Mouse (Mus musculus) embryonic facial prominence, embryonic 10.5 days (tissue): ENCODE measurements around the gene Atp5g3. TPM values are rescaled to one million over a fixed set of nuclear protein-coding genes. Genes with fewer than 3 reads are reported as not detected.
"Not testable (repeated sequence)": the region's sequence is repeated elsewhere in the genome, so short reads cannot be mapped to it uniquely, and the experiment has no call there.

Experiments
- DNase-seq: peaks from one replicate; pipeline ENCODE4 v3.0.0-alpha.2; 2017; ENCODE audit warnings: low spot score
- H3K27ac ChIP-seq: fragments of 300-500 bp; sonication (generic); replicated peaks from 2 replicates; pipeline ENCODE4 v1.5.1; 2016; ENCODE audit warnings: mild to moderate bottlenecking
- H3K27me3 ChIP-seq: fragments of 300-500 bp; sonication (generic); replicated peaks from 2 replicates; pipeline ENCODE4 v1.6.1; 2016; ENCODE audit warnings: low read depth, mild to moderate bottlenecking; ENCODE audit not compliant: poor library complexity, severe bottlenecking
- H3K36me3 ChIP-seq: fragments of 300-500 bp; sonication (generic); replicated peaks from 2 replicates; pipeline ENCODE4 v1.6.1; 2016; ENCODE audit warnings: mild to moderate bottlenecking, moderate library complexity
- H3K4me1 ChIP-seq: fragments of 300-500 bp; sonication (generic); 2 replicates; pipeline ENCODE4 v1.6.1; 2016
- H3K4me3 ChIP-seq: fragments of 300-500 bp; sonication (generic); 2 replicates; pipeline ENCODE4 v1.5.1; 2016; ENCODE audit warnings: mild to moderate bottlenecking, moderate library complexity
- H3K9me3 ChIP-seq: fragments of 300-500 bp; sonication (generic); 2 replicates; pipeline ENCODE4 v1.6.1; 2016; ENCODE audit warnings: mild to moderate bottlenecking
- WGBS: fragments of 180-500 bp; shearing (Covaris S2); methylation state at CpG from one replicate; pipeline ENCODE4 v1.1.7; 2016; 5-methylcytosine and 5-hydroxymethylcytosine counted together
- polyA plus RNA-seq: library from polyadenylated mRNA; unstranded; fragments of >200 nt; fragmentation: Nextera tagmentation; extraction: Ambion mirVana; gene quantifications from 2 replicates; pipeline ENCODE4 v1.2.1, GENCODE M21; 2016

The Atp5g3 gene
- polyA plus RNA-seq, 1 experiment from 2014 or later: 858 TPM

- DNase-seq: peak; percentile 68
- Histone ChIP-seq H3K4me3 (no peak overlapping the region), H3K9me3 (no peaks in the 10 kb centered on the region), H3K27ac (no peak overlapping the region), H3K36me3 (no peaks in the 10 kb centered on the region), H3K4me1 (no peaks in the 10 kb centered on the region; the same call in 1 of the 2 replicates), H3K27me3 (no peaks in the 10 kb centered on the region; the same call in 1 of the 2 replicates)
- 24% methylated on average over 5 of the region's 5 CpGs for WGBS
Observed at GRCm38 (mm10) chr2:73925089-73925488, 14.0 kb upstream of the Atp5g3 start.

DNA sequence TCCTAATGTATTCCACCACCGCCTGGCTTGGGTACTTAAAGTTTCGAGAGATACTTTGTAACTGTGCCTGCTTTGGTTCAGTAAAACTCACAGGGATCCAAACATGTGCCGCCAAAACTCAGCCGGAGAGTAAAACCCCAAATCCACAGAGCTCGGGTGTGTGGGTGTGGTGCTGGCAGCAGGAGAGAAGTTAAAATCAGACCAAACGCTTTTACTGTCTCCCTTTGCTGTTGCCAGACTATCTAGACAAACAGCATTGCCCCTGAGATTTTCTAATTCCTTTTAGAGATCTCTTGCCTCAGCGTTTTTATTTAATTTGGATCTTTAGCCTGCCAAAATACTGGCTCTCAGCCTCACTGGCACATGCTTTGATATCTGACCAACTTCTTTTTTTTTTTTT, 8.5 kb upstream of the Atp5g3 start:
- H3K4me3 ChIP-seq: no peak overlapping the region
- no peak for DNase-seq
- no peaks in the 10 kb centered on the region for H3K9me3 ChIP-seq
- WGBS: 84% methylated on average over 7 of the region's 7 CpGs
- no peaks in the 10 kb centered on the region; the same call in 1 of the 2 replicates for H3K4me1 ChIP-seq
- no peak overlapping the region for H3K27ac ChIP-seq
- H3K36me3 ChIP-seq: no peaks in the 10 kb centered on the region
- no peaks in the 10 kb centered on the region; the same call in 1 of the 2 replicates for H3K27me3 ChIP-seq

DNA sequence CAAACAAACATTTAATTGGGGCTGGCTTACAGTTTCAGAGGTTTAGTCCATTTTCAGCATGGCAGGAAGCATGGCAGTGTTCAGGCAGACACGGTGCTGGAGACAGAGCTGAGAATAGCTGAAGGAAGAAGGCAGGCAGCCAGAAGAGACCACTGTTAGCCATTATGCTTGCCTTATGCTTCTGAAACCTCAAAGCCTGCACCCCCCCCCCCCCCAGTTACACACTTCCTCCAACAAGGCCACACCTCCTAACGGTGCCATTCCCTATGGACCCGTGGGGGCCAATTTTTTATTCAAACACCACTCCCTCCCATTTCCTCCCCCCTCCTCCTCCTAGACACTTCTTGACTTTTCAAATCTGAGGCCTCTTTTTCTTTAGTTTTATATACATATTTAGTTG, 1.1 kb upstream of the Atp5g3 start:
- Histone ChIP-seq H3K27me3 (no peaks in the 10 kb centered on the region), H3K27ac (no peak overlapping the region), H3K4me1 (peaks cover 14% of the 10 kb centered on the region), H3K4me3 (no peak overlapping the region), H3K9me3 (no peaks in the 10 kb centered on the region), H3K36me3 (peaks cover 27% of the 10 kb centered on the region)
- 86% methylated on average over 3 of the region's 3 CpGs for WGBS
- DNase-seq: no peak

DNA sequence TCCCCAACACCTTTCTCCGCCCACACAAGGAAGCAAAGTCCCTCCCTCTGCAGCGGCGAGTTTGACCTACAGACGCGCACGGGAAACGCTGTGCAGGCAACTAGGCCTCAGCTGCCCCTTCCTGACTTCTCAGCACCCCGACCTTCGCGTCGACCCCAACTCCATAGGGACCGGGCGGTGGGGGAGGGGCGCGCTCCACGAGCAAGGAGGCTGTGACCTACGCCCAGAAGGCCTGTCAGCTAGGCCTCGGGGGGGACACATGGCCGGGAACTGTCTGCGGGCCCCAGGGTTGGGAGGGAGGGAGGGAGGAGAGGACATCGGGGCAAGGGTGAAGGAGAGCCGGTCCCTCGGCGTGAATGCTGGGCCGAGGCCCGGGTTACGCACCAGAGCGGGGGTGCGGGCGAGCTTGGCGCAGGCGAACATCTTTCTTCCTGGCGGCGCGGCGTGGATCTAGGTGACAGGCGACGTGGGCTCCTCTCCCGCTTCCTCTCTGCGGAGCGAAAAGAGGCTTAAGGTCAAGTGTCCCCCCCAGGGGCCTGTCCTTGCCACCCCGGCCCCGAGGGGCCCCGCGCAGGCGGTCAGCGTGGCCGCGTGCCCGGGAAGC, 453 bp downstream of the Atp5g3 start:
- Histone ChIP-seq H3K36me3 (peaks cover 42% of the 10 kb centered on the region), H3K27ac (peak overlapping the region; percentile 99), H3K9me3 (no peaks in the 10 kb centered on the region), H3K4me1 (peaks cover 14% of the 10 kb centered on the region), H3K27me3 (no peaks in the 10 kb centered on the region), H3K4me3 (peak overlapping the region; percentile 99)
- WGBS: under 1% methylated on average over 50 of the region's 50 CpGs
- DNase-seq: peak; percentile 68

- 88% methylated on average over 2 of the region's 2 CpGs for WGBS
- Histone ChIP-seq H3K36me3 (peaks cover 55% of the 10 kb centered on the region), H3K9me3 (no peaks in the 10 kb centered on the region), H3K27ac (no peak overlapping the region), H3K4me1 (peaks cover 14% of the 10 kb centered on the region), H3K4me3 (0 out of 2 replicates have a peak overlapping the region, but pooled peaks have one; percentile 23), H3K27me3 (no peaks in the 10 kb centered on the region)
- DNase-seq: no peak
Observed at GRCm38 (mm10) chr2:73909116-73909515, 2.0 kb downstream of the Atp5g3 start.

DNA sequence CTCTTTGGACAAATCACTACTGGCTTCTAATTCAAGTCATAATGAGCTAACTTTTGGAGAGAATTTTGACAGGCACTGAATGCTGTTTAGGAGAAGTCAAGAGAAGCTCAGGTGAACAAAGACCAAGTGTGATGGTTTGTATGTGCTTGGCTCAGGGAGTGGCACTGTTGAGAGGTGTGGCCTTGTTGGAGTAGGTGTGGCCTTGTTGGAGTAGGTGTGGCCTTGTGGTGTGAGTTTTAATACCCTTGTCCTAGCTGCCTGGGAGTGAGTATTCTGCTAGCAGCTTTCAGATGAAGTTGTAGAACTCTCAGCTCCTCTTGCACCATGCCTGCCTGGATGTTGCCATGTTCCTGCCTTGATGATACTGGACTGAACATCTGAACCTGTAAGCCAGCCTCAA, 6.4 kb downstream of the Atp5g3 start:
- not testable (repeated sequence) for H3K4me3 ChIP-seq, H3K27ac ChIP-seq, H3K4me1 ChIP-seq, H3K27me3 ChIP-seq, DNase-seq, H3K9me3 ChIP-seq
- peaks cover 64% of the 10 kb centered on the region for H3K36me3 ChIP-seq

DNA sequence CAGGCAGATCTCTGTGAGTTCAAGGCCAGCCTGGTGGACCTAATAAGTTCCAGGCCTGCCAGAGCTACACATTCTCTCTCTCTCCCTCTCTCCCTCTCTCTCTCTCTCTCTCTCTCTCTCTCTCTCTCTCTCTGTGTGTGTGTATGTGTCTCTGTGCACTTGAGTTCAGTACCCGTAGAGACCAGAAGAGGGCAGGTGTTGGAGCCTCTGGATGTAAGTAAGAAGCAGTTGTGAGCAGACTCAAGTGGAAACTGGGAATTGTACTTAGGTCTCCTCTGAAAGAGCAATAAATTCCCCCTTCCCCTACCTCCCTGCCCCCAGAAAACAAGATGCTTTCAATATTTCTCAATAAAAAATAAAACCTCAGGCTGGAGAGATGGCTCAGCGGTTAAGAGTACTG, 7.6 kb downstream of the Atp5g3 start:
- Histone ChIP-seq H3K9me3 (no peaks in the 10 kb centered on the region), H3K27me3 (no peaks in the 10 kb centered on the region), H3K4me1 (no peaks in the 10 kb centered on the region), H3K36me3 (peaks cover 52% of the 10 kb centered on the region), H3K27ac (no peak overlapping the region), H3K4me3 (no peak overlapping the region)
- no peak for DNase-seq
- WGBS: 94% methylated on average over 2 of the region's 2 CpGs

- not testable (repeated sequence) for H3K4me3 ChIP-seq, H3K27ac ChIP-seq, H3K27me3 ChIP-seq, H3K4me1 ChIP-seq, DNase-seq, H3K9me3 ChIP-seq
- WGBS: 97% methylated on average over 3 of the region's 3 CpGs
- peaks cover 40% of the 10 kb centered on the region for H3K36me3 ChIP-seq
Observed at GRCm38 (mm10) chr2:73902328-73902727, 8.8 kb downstream of the Atp5g3 start.

DNA sequence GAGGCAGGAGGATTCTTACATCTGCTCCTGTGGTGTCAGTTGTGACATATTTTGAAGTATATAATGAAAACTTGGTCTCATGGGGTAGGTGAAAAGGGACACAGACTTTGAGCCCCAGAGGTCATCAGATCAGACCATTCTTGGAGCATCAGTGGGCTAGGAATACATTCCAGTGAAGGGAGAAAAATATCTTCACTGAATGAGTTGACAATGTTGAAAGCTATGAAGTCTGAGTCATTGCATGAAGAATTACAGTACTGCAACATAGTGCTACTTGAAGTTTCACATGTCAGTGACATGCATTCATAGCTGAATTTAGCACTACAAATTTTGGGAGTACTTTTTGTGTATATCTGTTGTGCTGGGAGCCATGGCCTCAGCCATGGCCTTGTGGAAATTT, 10.0 kb downstream of the Atp5g3 start:
- no peak for DNase-seq
- Histone ChIP-seq H3K4me3 (no peak overlapping the region), H3K27me3 (no peaks in the 10 kb centered on the region), H3K36me3 (peaks cover 29% of the 10 kb centered on the region), H3K9me3 (no peaks in the 10 kb centered on the region), H3K4me1 (no peaks in the 10 kb centered on the region), H3K27ac (no peak overlapping the region)

- WGBS: 81% methylated on average over 1 of the region's 1 CpGs
- H3K27ac ChIP-seq: no peak overlapping the region
- no peaks in the 10 kb centered on the region for H3K4me1 ChIP-seq
- H3K27me3 ChIP-seq: no peaks in the 10 kb centered on the region
- H3K9me3 ChIP-seq: no peaks in the 10 kb centered on the region
- H3K4me3 ChIP-seq: no peak overlapping the region
- DNase-seq: no peak
- peaks cover 21% of the 10 kb centered on the region for H3K36me3 ChIP-seq
Observed at GRCm38 (mm10) chr2:73900364-73900763, 10.8 kb downstream of the Atp5g3 start.

DNA sequence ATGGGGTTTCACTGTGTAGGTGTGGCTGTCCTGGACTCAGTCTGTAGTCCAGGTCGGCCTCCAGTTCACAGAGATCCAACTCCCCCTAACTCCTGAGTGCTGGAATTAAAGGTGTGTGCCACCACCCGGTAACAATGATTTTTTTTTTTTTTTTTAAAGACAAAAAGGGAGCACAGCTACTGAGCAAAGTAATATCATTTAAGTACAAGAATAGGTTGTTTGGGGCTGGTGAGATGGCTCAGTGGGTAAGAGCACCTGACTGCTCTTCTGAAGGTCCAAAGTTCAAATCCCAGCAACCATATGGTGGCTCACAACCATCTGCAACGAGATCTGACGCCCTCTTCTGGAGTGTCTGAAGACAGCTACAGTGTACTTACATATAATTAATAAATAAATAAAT, 14.2 kb downstream of the Atp5g3 start:
- not testable (repeated sequence) for DNase-seq, H3K27ac ChIP-seq, H3K36me3 ChIP-seq, H3K4me3 ChIP-seq, H3K9me3 ChIP-seq, H3K4me1 ChIP-seq, H3K27me3 ChIP-seq
- 75% methylated on average over 4 of the region's 4 CpGs for WGBS

DNA sequence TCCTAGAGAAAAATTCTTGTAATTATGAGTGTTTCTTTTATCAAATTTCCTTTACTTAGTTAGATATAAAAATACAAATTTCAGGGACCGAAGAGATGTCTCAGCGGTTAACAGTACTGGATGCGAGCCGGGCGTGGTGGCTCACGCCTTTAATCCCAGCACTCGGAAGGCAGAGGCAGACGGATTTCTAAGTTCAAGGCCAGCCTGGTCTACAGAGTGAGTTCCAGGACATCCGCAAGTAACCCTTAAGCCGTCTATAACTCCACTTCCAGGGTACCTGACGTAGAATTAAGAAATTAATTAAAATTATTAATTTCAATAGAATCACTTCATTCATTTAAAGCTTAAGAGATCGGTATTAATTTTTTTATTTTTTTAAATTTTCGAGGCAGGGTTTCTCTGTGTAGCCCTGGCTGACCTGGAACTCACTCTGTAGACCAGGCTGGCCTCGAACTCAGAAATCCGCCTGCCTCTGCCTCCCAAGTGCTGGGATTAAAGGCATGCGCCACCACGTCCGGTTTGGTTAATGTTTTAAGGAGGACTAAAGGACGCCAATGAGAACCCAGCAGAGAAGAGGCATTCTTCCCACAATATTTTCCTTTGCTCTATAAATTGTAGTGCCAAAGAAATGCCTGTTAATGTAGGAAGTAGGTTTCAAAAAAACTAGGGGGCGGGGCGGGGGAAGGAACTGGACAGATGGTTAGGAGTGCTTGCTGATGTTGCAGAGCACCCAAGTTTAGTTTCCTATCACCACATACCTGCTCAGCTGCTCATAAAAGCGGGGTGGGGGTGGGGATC, 17.5 kb downstream of the Atp5g3 start:
- H3K27ac ChIP-seq: peak overlapping the region; percentile 97
- peaks cover 14% of the 10 kb centered on the region for H3K36me3 ChIP-seq
- DNase-seq: no peak
- H3K27me3 ChIP-seq: no peaks in the 10 kb centered on the region
- no peaks in the 10 kb centered on the region for H3K9me3 ChIP-seq
- peaks cover 10% of the 10 kb centered on the region for H3K4me1 ChIP-seq
- peak overlapping the region; percentile 94 for H3K4me3 ChIP-seq
- 69% methylated on average over 22 of the region's 22 CpGs for WGBS
